Mouse (Mus musculus): ENCODE measurements around the gene Zdhhc22. TPM values are rescaled to one million over a fixed set of nuclear protein-coding genes. Genes with fewer than 3 reads are reported as not detected.

Zdhhc22 gene
- polyA plus RNA-seq, 1 experiment from 2014 or later = 26.9 TPM

DNA sequence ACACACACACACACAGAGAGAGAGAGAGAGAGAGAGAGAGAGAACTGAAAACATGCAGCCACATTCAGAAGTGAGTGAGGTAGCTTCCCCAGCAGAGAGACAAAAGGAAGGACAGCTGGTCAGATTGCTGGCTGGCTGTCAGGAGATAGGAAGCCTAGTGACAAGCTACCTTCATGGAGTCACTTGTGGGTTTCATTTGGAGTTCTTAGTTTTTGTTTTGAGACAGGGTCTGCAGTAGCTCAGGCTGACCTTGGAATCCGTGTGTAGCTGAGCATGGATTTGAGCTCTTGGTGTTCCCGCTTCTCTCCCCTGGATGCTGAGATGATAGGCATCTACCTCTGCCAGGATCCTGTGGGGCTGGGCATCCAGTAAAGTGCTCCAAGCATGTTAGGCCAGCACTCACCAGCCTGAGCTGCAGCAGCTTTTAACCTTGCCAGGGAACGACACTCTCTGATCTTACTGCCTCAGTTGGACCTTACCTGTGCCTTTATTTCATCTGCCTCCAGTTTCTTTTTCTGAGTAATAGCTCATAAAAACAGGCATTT lies 29.4 kb downstream of the Zdhhc22 start:
- Histone ChIP-seq H3K9ac (ENCODE audit: low read depth, low read length) (no peak overlapping the region), H3K27me3 (replicated peaks; ENCODE audit: control insufficient read depth, insufficient read depth, low read length) (no peaks in the 10 kb centered on the region), H3K4me3 (ENCODE audit: low read length) (no peak overlapping the region), H3K4me1 (ENCODE audit: control insufficient read depth, insufficient read depth, low read depth, low read length) (no peaks in the 10 kb centered on the region), H3K9me3 (ENCODE audit: control insufficient read depth, low read length) (no peaks in the 10 kb centered on the region), H3K4me2 (ENCODE audit: low read length) (no peak overlapping the region), H3K27ac (ENCODE audit: low read depth, low read length) (no peak overlapping the region), H3K36me3 (ENCODE audit: control insufficient read depth, insufficient read depth, low read length) (peaks cover 41% of the 10 kb centered on the region)
- no peak for ATAC-seq
- WGBS = 84% methylated on average over 3 of the region's 3 CpGs

- no peak overlapping the region for H3K9ac ChIP-seq (ENCODE audit: low read depth, low read length)
- H3K4me2 ChIP-seq (ENCODE audit: low read length) = no peak overlapping the region
- H3K27ac ChIP-seq (ENCODE audit: low read depth, low read length) = no peak overlapping the region
- H3K36me3 ChIP-seq (ENCODE audit: control insufficient read depth, insufficient read depth, low read length) = peaks cover 48% of the 10 kb centered on the region
- no peak for ATAC-seq
- no peaks in the 10 kb centered on the region for H3K4me1 ChIP-seq (ENCODE audit: control insufficient read depth, insufficient read depth, low read depth, low read length)
- no peaks in the 10 kb centered on the region for H3K27me3 ChIP-seq (replicated peaks; ENCODE audit: control insufficient read depth, insufficient read depth, low read length)
- H3K9me3 ChIP-seq (ENCODE audit: control insufficient read depth, low read length) = no peaks in the 10 kb centered on the region
- WGBS = 88% methylated on average over 15 of the region's 15 CpGs
- no peak overlapping the region for H3K4me3 ChIP-seq (ENCODE audit: low read length)
Observed at GRCm38 (mm10) chr12:86960138-86960537, 30.1 kb downstream of the Zdhhc22 start.

- WGBS = 95% methylated on average over 5 of the region's 5 CpGs
- no peak overlapping the region for H3K4me3 ChIP-seq (ENCODE audit: low read length)
- H3K4me1 ChIP-seq (ENCODE audit: control insufficient read depth, insufficient read depth, low read depth, low read length) = no peaks in the 10 kb centered on the region
- H3K27ac ChIP-seq (ENCODE audit: low read depth, low read length) = no peak overlapping the region
- H3K9ac ChIP-seq (ENCODE audit: low read depth, low read length) = no peak overlapping the region
- no peak overlapping the region for H3K4me2 ChIP-seq (ENCODE audit: low read length)
- H3K9me3 ChIP-seq (ENCODE audit: control insufficient read depth, low read length) = no peaks in the 10 kb centered on the region
- ATAC-seq = no peak
- H3K27me3 ChIP-seq (replicated peaks; ENCODE audit: control insufficient read depth, insufficient read depth, low read length) = no peaks in the 10 kb centered on the region
- peaks cover 48% of the 10 kb centered on the region for H3K36me3 ChIP-seq (ENCODE audit: control insufficient read depth, insufficient read depth, low read length)
Observed at GRCm38 (mm10) chr12:86959661-86960060, 30.6 kb downstream of the Zdhhc22 start.

- Histone ChIP-seq H3K27me3 (replicated peaks; ENCODE audit: control insufficient read depth, insufficient read depth, low read length) (no peaks in the 10 kb centered on the region), H3K4me1 (ENCODE audit: control insufficient read depth, insufficient read depth, low read depth, low read length) (no peaks in the 10 kb centered on the region), H3K27ac (ENCODE audit: low read depth, low read length) (no peak overlapping the region), H3K4me3 (ENCODE audit: low read length) (no peak overlapping the region), H3K9ac (ENCODE audit: low read depth, low read length) (no peak overlapping the region), H3K4me2 (ENCODE audit: low read length) (no peak overlapping the region), H3K9me3 (ENCODE audit: control insufficient read depth, low read length) (no peaks in the 10 kb centered on the region), H3K36me3 (ENCODE audit: control insufficient read depth, insufficient read depth, low read length) (peaks cover 50% of the 10 kb centered on the region)
- ATAC-seq = no peak
- WGBS = 84% methylated on average over 5 of the region's 5 CpGs
Observed at GRCm38 (mm10) chr12:86958558-86958957, 31.7 kb downstream of the Zdhhc22 start.

GRCm38 (mm10) chr12:86955894-86956293 lies 34.3 kb downstream of the Zdhhc22 start:
- no peak for ATAC-seq
- H3K9ac ChIP-seq (ENCODE audit: low read depth, low read length) = no peak overlapping the region
- no peaks in the 10 kb centered on the region for H3K9me3 ChIP-seq (ENCODE audit: control insufficient read depth, low read length)
- H3K36me3 ChIP-seq (ENCODE audit: control insufficient read depth, insufficient read depth, low read length) = peaks cover 30% of the 10 kb centered on the region
- H3K4me3 ChIP-seq (ENCODE audit: low read length) = no peak overlapping the region
- no peak overlapping the region for H3K27ac ChIP-seq (ENCODE audit: low read depth, low read length)
- no peaks in the 10 kb centered on the region for H3K27me3 ChIP-seq (replicated peaks; ENCODE audit: control insufficient read depth, insufficient read depth, low read length)
- H3K4me1 ChIP-seq (ENCODE audit: control insufficient read depth, insufficient read depth, low read depth, low read length) = no peaks in the 10 kb centered on the region
- no peak overlapping the region for H3K4me2 ChIP-seq (ENCODE audit: low read length)
- 95% methylated on average over 2 of the region's 2 CpGs for WGBS

- Histone ChIP-seq H3K27ac (ENCODE audit: low read depth, low read length) (no peak overlapping the region), H3K4me1 (ENCODE audit: control insufficient read depth, insufficient read depth, low read depth, low read length) (peaks cover 26% of the 10 kb centered on the region), H3K9ac (ENCODE audit: low read depth, low read length) (no peak overlapping the region), H3K27me3 (replicated peaks; ENCODE audit: control insufficient read depth, insufficient read depth, low read length) (no peaks in the 10 kb centered on the region), H3K4me2 (ENCODE audit: low read length) (no peak overlapping the region), H3K9me3 (ENCODE audit: control insufficient read depth, low read length) (no peaks in the 10 kb centered on the region), H3K36me3 (ENCODE audit: control insufficient read depth, insufficient read depth, low read length) (peaks cover 14% of the 10 kb centered on the region), H3K4me3 (ENCODE audit: low read length) (no peak overlapping the region)
- no peak for ATAC-seq
- 74% methylated on average over 10 of the region's 10 CpGs for WGBS
Observed at GRCm38 (mm10) chr12:86952331-86952850, 37.8 kb downstream of the Zdhhc22 start.

DNA sequence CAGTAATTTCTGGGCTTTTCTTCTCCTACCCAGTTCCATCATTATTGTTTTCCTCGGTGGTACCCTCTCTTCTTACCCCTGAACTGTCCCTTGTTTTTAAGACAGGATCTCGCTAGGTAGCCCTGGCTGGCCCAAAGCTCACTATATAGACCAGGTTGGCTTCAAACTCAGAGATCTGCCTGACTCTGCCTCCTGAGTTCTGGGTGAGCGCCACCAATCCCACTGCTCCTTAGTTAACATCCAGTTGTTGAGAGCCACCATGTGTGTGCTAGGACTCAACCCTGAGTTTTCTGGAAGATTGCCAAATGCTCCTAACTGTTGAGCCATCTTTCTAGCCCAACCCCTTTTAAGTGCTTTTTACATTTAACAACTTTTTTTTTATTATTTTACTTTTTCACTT lies 39.3 kb downstream of the Zdhhc22 start:
- H3K4me3 ChIP-seq (ENCODE audit: low read length) = no peak overlapping the region
- H3K4me2 ChIP-seq (ENCODE audit: low read length) = no peak overlapping the region
- no peak overlapping the region for H3K27ac ChIP-seq (ENCODE audit: low read depth, low read length)
- no peak for ATAC-seq
- H3K9ac ChIP-seq (ENCODE audit: low read depth, low read length) = no peak overlapping the region
- H3K36me3 ChIP-seq (ENCODE audit: control insufficient read depth, insufficient read depth, low read length) = peaks cover 10% of the 10 kb centered on the region
- WGBS = 99% methylated on average over 3 of the region's 3 CpGs
- H3K27me3 ChIP-seq (replicated peaks; ENCODE audit: control insufficient read depth, insufficient read depth, low read length) = no peaks in the 10 kb centered on the region
- peaks cover 29% of the 10 kb centered on the region for H3K4me1 ChIP-seq (ENCODE audit: control insufficient read depth, insufficient read depth, low read depth, low read length)
- no peaks in the 10 kb centered on the region for H3K9me3 ChIP-seq (ENCODE audit: control insufficient read depth, low read length)

GRCm38 (mm10) chr12:86950161-86950960 lies 39.9 kb downstream of the Zdhhc22 start:
- no peaks in the 10 kb centered on the region for H3K9me3 ChIP-seq (ENCODE audit: control insufficient read depth, low read length)
- H3K36me3 ChIP-seq (ENCODE audit: control insufficient read depth, insufficient read depth, low read length) = peaks cover 4% of the 10 kb centered on the region
- H3K27ac ChIP-seq (ENCODE audit: low read depth, low read length) = no peak overlapping the region
- no peaks in the 10 kb centered on the region for H3K27me3 ChIP-seq (replicated peaks; ENCODE audit: control insufficient read depth, insufficient read depth, low read length)
- peak overlapping the region; percentile 10; the same call in 1 of the 2 replicates for H3K4me2 ChIP-seq (ENCODE audit: low read length)
- H3K4me1 ChIP-seq (ENCODE audit: control insufficient read depth, insufficient read depth, low read depth, low read length) = peaks cover 33% of the 10 kb centered on the region
- H3K9ac ChIP-seq (ENCODE audit: low read depth, low read length) = no peak overlapping the region
- H3K4me3 ChIP-seq (ENCODE audit: low read length) = no peak overlapping the region
- 74% methylated on average over 16 of the region's 16 CpGs for WGBS
- ATAC-seq = no peak

DNA sequence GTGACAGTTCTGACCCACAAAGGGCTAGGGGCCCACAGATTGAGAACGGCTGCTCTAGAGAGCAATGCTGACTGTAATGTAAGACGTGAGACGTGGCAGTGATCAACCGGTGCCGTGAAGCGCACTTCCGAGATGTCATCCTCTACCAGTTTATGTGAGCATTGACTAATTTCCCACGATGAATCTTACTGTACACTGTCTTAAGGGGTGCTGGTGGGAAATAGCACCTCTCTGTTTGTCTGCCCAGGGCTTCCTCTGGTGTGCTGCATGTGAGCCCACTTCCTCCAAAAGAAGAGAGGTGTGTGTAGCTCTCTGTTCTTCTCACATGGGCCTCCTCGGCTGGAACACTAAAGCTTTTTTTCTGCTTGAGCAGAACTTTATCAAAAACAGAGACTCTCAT lies 40.7 kb downstream of the Zdhhc22 start:
- Histone ChIP-seq H3K27me3 (replicated peaks; ENCODE audit: control insufficient read depth, insufficient read depth, low read length) (no peaks in the 10 kb centered on the region), H3K4me3 (ENCODE audit: low read length) (no peak overlapping the region), H3K9ac (ENCODE audit: low read depth, low read length) (no peak overlapping the region), H3K36me3 (ENCODE audit: control insufficient read depth, insufficient read depth, low read length) (0 out of 2 replicates have a peak, but pooled peaks cover 2% of the 10 kb centered on the region), H3K4me1 (ENCODE audit: control insufficient read depth, insufficient read depth, low read depth, low read length) (peaks cover 33% of the 10 kb centered on the region), H3K27ac (ENCODE audit: low read depth, low read length) (no peak overlapping the region), H3K4me2 (ENCODE audit: low read length) (no peak overlapping the region), H3K9me3 (ENCODE audit: control insufficient read depth, low read length) (no peaks in the 10 kb centered on the region)
- no peak for ATAC-seq
- 85% methylated on average over 9 of the region's 9 CpGs for WGBS

Measured in hindbrain, embryonic 16.5 days (tissue).